Mouse (Mus musculus) embryonic facial prominence, embryonic 14.5 days (tissue): ENCODE data around the gene Ten1. TPM values are rescaled to one million over a fixed set of nuclear protein-coding genes. Genes with fewer than 3 reads are reported as not detected.

Experiments
- polyA plus RNA-seq: library from polyadenylated mRNA; unstranded; fragments of >200 nt; fragmentation: Nextera tagmentation; extraction: Ambion mirVana; gene quantifications from 2 replicates; pipeline ENCODE4 v1.2.1, GENCODE M21; 2014

Gene Ten1
- polyA plus RNA-seq, 1 experiment from 2014 or later = 59.8 TPM

Other genes with a start within 250 kb of the Ten1 start
- gene Itgb4, start 224.1 kb upstream of the Ten1 start, polyA plus RNA-seq = 10.7 and 11.0 TPM in 2 replicates
- gene Galk1, start 186.1 kb upstream of the Ten1 start, polyA plus RNA-seq = 140 and 164 TPM in 2 replicates
- gene H3f3b, start 170.9 kb upstream of the Ten1 start, polyA plus RNA-seq = 1,358 and 1,723 TPM in 2 replicates
- 25.1 and 30.3 TPM in 2 replicates for gene Unk, start 168.5 kb upstream of the Ten1 start, polyA plus RNA-seq
- gene Unc13d, start 120.9 kb upstream of the Ten1 start, polyA plus RNA-seq = 2.0 and 2.6 TPM in 2 replicates
- gene Wbp2, start 111.9 kb upstream of the Ten1 start, polyA plus RNA-seq = 69.0 and 74.9 TPM in 2 replicates
- 25.6 and 29.0 TPM in 2 replicates for gene Trim47, start 71.6 kb upstream of the Ten1 start, polyA plus RNA-seq
- 2.9 and 3.2 TPM in 2 replicates for gene Trim65, start 67.7 kb upstream of the Ten1 start, polyA plus RNA-seq
- 76.4 and 81.3 TPM in 2 replicates for gene Mrpl38, start 60.0 kb upstream of the Ten1 start, polyA plus RNA-seq
- 27.7 and 28.5 TPM in 2 replicates for gene Fbf1, start 30.7 kb upstream of the Ten1 start, polyA plus RNA-seq
- 29.8 and 30.8 TPM in 2 replicates for gene Acox1, start 190 bp downstream of the Ten1 start, polyA plus RNA-seq
- gene Evpl, start 39.2 kb downstream of the Ten1 start, polyA plus RNA-seq = 9.5 and 10.1 TPM in 2 replicates
- gene Srp68, start 75.4 kb downstream of the Ten1 start, polyA plus RNA-seq = 91.9 and 92.5 TPM in 2 replicates
- 0.29 and 0.60 TPM in 2 replicates for gene Galr2, start 82.1 kb downstream of the Ten1 start, polyA plus RNA-seq
- gene Exoc7, start 108.4 kb downstream of the Ten1 start, polyA plus RNA-seq = 60.5 and 71.2 TPM in 2 replicates
- gene Foxj1, start 136.5 kb downstream of the Ten1 start, polyA plus RNA-seq = 7.1 and 13.7 TPM in 2 replicates
- gene Rnf157, start 214.2 kb downstream of the Ten1 start, polyA plus RNA-seq = 17.7 and 18.2 TPM in 2 replicates
- 46.3 and 47.6 TPM in 2 replicates for gene Ubald2, start 235.2 kb downstream of the Ten1 start, polyA plus RNA-seq